Mouse (Mus musculus) intestine, embryonic 16.5 days (tissue): Measurements from ENCODE around the gene 4930568D16Rik. TPM values are rescaled to one million over a fixed set of nuclear protein-coding genes. Genes with fewer than 3 reads are reported as not detected.
A peak's percentile ranks its signal among the peaks of the same experiment; 100 is the strongest.

Source experiments
- ATAC-seq: fragments of 200-750 bp; cut with Nextera tagmentation; 2 replicates; pipeline ENCODE4 v1.8.0; 2017; ENCODE audit warnings: moderate TSS enrichment, moderate library complexity
- H3K27ac ChIP-seq: fragments of 300-500 bp; sonication (generic); 2 replicates; pipeline ENCODE4 v1.5.1; 2014; ENCODE audit warnings: mild to moderate bottlenecking, low read length
- H3K27me3 ChIP-seq: fragments of 300-500 bp; sonication (generic); replicated peaks from 2 replicates; pipeline ENCODE4 v1.6.1; 2014; ENCODE audit warnings: low read length, control low read depth, mixed read lengths; ENCODE audit not compliant: control insufficient read depth, insufficient read depth
- H3K36me3 ChIP-seq: fragments of 300-500 bp; sonication (generic); 2 replicates; pipeline ENCODE4 v1.6.1; 2014; ENCODE audit warnings: low read length, control low read depth; ENCODE audit not compliant: control insufficient read depth, insufficient read depth
- H3K4me1 ChIP-seq: fragments of 300-500 bp; sonication (generic); 2 replicates; pipeline ENCODE4 v1.6.1; 2014; ENCODE audit warnings: low read length, control low read depth, mixed read lengths; ENCODE audit not compliant: control insufficient read depth, insufficient read depth
- H3K4me2 ChIP-seq: fragments of 300-500 bp; sonication (generic); 2 replicates; pipeline ENCODE4 v1.6.1; 2014; ENCODE audit warnings: low read depth, low read length, control low read depth
- H3K4me3 ChIP-seq: fragments of 300-500 bp; sonication (generic); 2 replicates; pipeline ENCODE4 v1.5.1; 2014; ENCODE audit warnings: mild to moderate bottlenecking, low read length
- H3K9ac ChIP-seq: fragments of 300-500 bp; sonication (generic); 2 replicates; pipeline ENCODE4 v1.6.1; 2014; ENCODE audit warnings: low read depth, low read length
- H3K9me3 ChIP-seq: fragments of 300-500 bp; sonication (generic); 2 replicates; pipeline ENCODE4 v1.6.1; 2016; ENCODE audit warnings: low read length, control low read depth; ENCODE audit not compliant: control insufficient read depth
- WGBS: fragments of 180-500 bp; shearing (Covaris S2); extraction: QIAGEN DNeasy Blood & Tissue Kit; methylation state at CpG from one replicate; pipeline ENCODE4 v1.1.7; 2014; 5-methylcytosine and 5-hydroxymethylcytosine counted together
- polyA plus RNA-seq: library from polyadenylated mRNA; unstranded; fragments of >200 nt; fragmentation: Nextera tagmentation; extraction: Ambion mirVana; gene quantifications from 2 replicates; pipeline ENCODE4 v1.2.1, GENCODE M21; 2015

Gene 4930568D16Rik
- polyA plus RNA-seq, 1 experiment from 2014 or later = not detected

DNA sequence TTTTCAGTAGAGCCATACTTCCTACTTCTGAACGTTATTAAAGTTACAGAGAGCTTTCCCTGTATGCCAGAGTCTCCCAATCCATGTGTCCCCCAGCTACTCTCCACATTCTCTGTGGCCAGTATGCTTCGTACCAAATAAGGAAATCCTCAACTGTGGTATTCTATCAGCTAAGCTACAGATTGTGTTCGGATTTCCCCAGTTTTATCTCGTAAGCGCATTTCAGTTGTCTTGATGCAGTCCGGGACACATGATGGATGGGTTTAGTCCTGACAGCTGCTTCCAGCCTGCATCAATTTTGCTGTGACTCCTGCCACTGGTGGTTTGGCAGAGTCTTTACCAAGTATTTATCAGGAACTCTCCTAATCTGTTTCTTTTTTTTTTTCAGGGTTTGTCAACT, 10.1 kb upstream of the 4930568D16Rik start:
- no peak for ATAC-seq
- 34% methylated on average over 6 of the region's 6 CpGs for WGBS
- Histone ChIP-seq H3K4me1 (no peaks in the 10 kb centered on the region), H3K4me3 (no peak overlapping the region), H3K27me3 (no peaks in the 10 kb centered on the region), H3K9me3 (no peaks in the 10 kb centered on the region), H3K27ac (no peak overlapping the region), H3K36me3 (no peaks in the 10 kb centered on the region), H3K9ac (no peak overlapping the region), H3K4me2 (no peak overlapping the region)

DNA sequence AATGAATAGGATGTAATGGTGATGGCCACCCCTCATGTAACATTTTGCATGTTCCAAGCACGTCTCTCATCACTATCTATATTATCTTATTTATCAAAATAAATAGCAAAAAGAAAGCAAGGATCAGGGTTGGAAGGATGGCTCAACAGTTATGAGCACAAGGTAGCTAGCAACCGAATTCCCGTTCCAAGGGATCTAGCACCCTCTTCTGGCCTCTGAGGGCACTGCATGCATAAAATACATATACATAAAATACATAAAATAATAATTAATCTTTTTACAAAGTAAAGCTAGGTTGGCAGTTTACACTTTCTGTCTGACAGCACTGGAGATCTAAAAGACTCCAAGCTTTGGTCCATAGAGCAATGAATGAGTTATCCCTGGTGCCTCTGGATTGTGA, 5.5 kb upstream of the 4930568D16Rik start:
- no peak overlapping the region for H3K27ac ChIP-seq
- no peak overlapping the region for H3K4me2 ChIP-seq
- H3K36me3 ChIP-seq = no peaks in the 10 kb centered on the region
- H3K27me3 ChIP-seq = no peaks in the 10 kb centered on the region
- H3K9me3 ChIP-seq = no peaks in the 10 kb centered on the region
- 22% methylated on average over 3 of the region's 3 CpGs for WGBS
- no peaks in the 10 kb centered on the region for H3K4me1 ChIP-seq
- ATAC-seq = no peak
- no peak overlapping the region for H3K4me3 ChIP-seq
- no peak overlapping the region for H3K9ac ChIP-seq

DNA sequence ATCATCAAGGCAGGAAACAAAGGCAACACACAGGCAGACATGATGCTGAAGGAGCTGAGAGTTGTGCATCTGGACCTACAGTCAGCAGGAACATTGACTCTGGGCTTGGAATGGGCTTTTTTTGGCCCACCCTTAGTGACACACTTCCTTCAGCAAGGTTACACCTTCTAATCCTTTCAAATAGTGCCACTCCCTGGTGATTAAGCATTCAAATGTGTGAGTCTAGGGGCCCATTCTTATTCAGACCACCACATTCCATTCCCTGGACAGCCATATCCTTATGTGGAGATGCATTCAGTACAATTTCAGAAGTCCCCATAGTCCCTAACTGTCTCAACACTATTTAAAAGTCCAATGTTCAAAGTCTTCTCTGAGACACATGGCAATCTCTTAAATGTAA, 3.2 kb upstream of the 4930568D16Rik start:
- Histone ChIP-seq H3K36me3 (no peaks in the 10 kb centered on the region), H3K27me3 (no peaks in the 10 kb centered on the region), H3K4me1 (no peaks in the 10 kb centered on the region), H3K4me2 (no peak overlapping the region), H3K27ac (no peak overlapping the region), H3K9me3 (no peaks in the 10 kb centered on the region), H3K9ac (no peak overlapping the region), H3K4me3 (no peak overlapping the region)
- no peak for ATAC-seq

DNA sequence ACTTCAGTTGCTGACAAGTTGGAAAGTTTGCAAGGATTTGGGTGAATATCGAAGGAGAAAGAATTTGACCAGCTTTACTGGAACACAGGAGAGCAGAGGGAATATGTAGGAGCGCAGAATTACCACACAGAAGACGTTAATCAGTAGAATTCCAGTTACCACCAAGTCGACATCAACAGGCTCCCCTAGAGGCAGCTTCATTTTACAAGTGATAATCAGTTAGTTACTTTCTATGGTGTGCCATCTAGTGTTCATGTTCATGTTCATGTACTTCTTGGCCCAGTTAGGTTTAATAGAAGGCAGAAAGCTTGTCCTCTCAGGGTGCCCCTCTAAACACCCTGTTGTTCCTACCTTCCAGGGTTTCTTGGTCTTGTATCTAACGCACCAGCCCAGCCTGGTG, 18.3 kb downstream of the 4930568D16Rik start:
- Histone ChIP-seq H3K36me3 (no peaks in the 10 kb centered on the region), H3K9me3 (no peaks in the 10 kb centered on the region), H3K27ac (no peak overlapping the region), H3K4me2 (no peak overlapping the region), H3K9ac (no peak overlapping the region), H3K4me3 (no peak overlapping the region), H3K27me3 (no peaks in the 10 kb centered on the region), H3K4me1 (no peaks in the 10 kb centered on the region)
- ATAC-seq = no peak
- 48% methylated on average over 5 of the region's 5 CpGs for WGBS

DNA sequence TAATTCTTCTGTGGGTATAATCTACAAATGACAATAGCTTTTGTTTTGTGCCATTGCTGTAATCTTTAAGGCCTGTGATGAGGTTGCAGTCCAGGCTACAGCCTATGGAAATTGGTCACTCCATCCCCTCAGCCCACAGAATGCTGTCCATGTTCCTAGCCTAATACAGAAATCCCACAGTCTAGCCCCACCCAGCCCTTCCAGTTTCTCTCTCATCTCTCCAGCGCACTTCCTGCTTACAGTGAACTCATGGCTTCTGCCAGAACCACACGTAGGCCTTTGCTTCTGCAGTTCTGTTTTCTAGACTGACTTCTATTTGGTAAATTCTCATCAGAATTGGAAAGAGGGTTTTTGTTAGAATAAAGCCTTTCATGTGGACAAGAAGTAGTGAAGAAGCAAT, 21.5 kb downstream of the 4930568D16Rik start:
- H3K4me1 ChIP-seq = no peaks in the 10 kb centered on the region
- H3K9ac ChIP-seq = no peak overlapping the region
- no peak for ATAC-seq
- H3K27me3 ChIP-seq = no peaks in the 10 kb centered on the region
- H3K9me3 ChIP-seq = no peaks in the 10 kb centered on the region
- H3K27ac ChIP-seq = no peak overlapping the region
- no peaks in the 10 kb centered on the region for H3K36me3 ChIP-seq
- no peak overlapping the region for H3K4me3 ChIP-seq
- 51% methylated on average over 2 of the region's 2 CpGs for WGBS
- H3K4me2 ChIP-seq = no peak overlapping the region

DNA sequence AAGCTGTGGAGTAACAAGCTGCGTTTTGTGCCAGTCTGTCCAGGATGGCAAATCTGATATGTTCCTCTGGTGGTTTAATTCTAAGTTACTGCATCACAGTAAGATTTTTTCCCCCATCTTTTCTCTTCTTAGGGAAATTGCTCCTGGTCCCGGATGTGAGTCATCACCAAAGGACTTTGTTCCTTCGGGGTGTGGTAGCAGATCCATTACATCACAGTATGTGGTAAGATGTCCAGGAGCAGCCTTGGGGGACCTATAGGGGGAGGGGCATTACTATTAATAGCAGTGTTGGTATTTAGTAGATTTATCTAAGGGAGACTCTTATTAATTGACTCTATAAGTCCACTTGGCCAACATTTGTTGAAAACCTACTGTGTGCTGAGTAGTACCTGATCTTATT, 24.9 kb downstream of the 4930568D16Rik start:
- H3K9me3 ChIP-seq = no peaks in the 10 kb centered on the region
- H3K27me3 ChIP-seq = no peaks in the 10 kb centered on the region
- no peak overlapping the region for H3K4me3 ChIP-seq
- 65% methylated on average over 3 of the region's 3 CpGs for WGBS
- H3K4me2 ChIP-seq = no peak overlapping the region
- no peaks in the 10 kb centered on the region for H3K36me3 ChIP-seq
- H3K27ac ChIP-seq = no peak overlapping the region
- peaks cover under 1% of the 10 kb centered on the region; the same call in 1 of the 2 replicates for H3K4me1 ChIP-seq
- no peak overlapping the region for H3K9ac ChIP-seq
- no peak for ATAC-seq

DNA sequence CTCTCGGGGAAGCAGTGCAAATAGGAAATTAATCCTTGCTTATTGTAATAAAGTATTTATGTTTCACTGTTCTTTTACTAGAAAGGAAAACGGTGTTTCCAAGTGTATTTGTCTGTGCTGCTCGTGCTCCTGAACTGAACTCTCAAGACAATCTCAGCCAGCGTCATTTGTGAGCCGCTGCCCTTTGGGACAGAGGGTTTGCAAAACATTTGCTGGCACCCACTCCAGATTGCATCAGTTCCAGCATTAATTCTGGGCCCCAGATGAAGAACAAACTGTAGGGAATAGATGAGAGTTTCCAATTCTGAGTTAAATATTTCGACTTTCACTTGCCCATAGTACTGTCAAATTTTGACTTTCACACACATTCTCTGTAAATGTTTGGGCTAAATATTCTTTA, 28.8 kb downstream of the 4930568D16Rik start:
- Histone ChIP-seq H3K4me1 (peaks cover 17% of the 10 kb centered on the region; the same call in 1 of the 2 replicates), H3K9ac (no peak overlapping the region), H3K4me3 (no peak overlapping the region), H3K36me3 (no peaks in the 10 kb centered on the region), H3K9me3 (no peaks in the 10 kb centered on the region), H3K27ac (peak overlapping the region; percentile 71), H3K4me2 (no peak overlapping the region), H3K27me3 (no peaks in the 10 kb centered on the region)
- ATAC-seq = no peak
- WGBS = 49% methylated on average over 6 of the region's 6 CpGs

DNA sequence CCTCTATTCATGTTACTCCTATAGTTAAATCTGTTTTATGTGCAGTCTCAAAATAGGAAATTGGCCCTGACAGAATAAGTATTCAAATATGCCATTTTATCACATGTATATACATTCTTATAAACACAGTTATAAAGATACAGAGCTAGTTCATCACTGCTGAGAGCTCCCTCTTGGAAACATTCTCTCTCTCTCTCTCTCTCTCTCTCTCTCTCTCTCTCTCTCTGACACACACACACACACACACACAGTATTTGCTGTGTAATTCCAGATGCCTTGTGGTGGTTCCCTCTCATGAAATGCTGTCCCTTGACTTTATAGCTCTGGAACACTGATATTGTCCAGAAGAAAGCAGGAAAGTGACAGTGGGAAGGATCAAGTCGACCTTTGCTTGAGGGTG, 29.5 kb downstream of the 4930568D16Rik start:
- no peaks in the 10 kb centered on the region for H3K9me3 ChIP-seq
- H3K4me3 ChIP-seq = no peak overlapping the region
- peak; percentile 1; the same call in 1 of the 2 replicates for ATAC-seq
- WGBS = 35% methylated on average over 1 of the region's 1 CpGs
- H3K9ac ChIP-seq = no peak overlapping the region
- H3K36me3 ChIP-seq = no peaks in the 10 kb centered on the region
- H3K4me2 ChIP-seq = no peak overlapping the region
- peak overlapping the region; percentile 71 for H3K27ac ChIP-seq
- H3K4me1 ChIP-seq = peaks cover 17% of the 10 kb centered on the region; the same call in 1 of the 2 replicates
- H3K27me3 ChIP-seq = no peaks in the 10 kb centered on the region

DNA sequence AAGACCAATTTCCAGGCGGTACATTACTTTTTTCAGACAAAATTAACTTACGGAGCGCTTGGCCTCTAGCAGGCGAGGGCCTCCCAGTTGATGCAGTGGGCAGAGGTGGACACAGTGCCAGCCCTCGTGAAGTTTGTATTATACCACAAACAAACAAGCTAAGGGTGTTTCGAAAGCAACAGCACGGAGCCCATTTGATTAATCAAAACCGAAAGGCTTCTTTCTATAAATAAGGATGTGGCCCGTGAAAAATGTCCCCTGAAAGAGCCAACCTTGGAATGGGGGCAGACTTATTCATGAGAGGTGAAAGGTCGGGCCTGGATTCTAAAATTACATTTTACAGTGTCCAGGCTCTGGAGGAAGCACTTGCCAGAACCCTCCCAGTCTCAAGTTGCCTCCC, 30.1 kb downstream of the 4930568D16Rik start:
- H3K27ac ChIP-seq = peak overlapping the region; percentile 90
- peaks cover 17% of the 10 kb centered on the region; the same call in 1 of the 2 replicates for H3K4me1 ChIP-seq
- no peak for ATAC-seq
- peak overlapping the region; percentile 77 for H3K4me3 ChIP-seq
- H3K4me2 ChIP-seq = peak overlapping the region; percentile 86
- peak overlapping the region; percentile 65 for H3K9ac ChIP-seq
- WGBS = 41% methylated on average over 10 of the region's 10 CpGs
- H3K9me3 ChIP-seq = no peaks in the 10 kb centered on the region
- no peaks in the 10 kb centered on the region for H3K27me3 ChIP-seq
- no peaks in the 10 kb centered on the region for H3K36me3 ChIP-seq
